Mouse (Mus musculus) intestine, embryonic 14.5 days (tissue): ENCODE results near the gene Trpv1. TPM values are rescaled to one million over a fixed set of nuclear protein-coding genes. Genes with fewer than 3 reads are reported as not detected.

Experiments
- ATAC-seq: fragments of 200-750 bp; cut with Nextera tagmentation; replicated peaks from 2 replicates; pipeline ENCODE4 v1.8.0; 2017; ENCODE audit warnings: low read depth, moderate number of reproducible peaks, moderate TSS enrichment, moderate library complexity; ENCODE audit not compliant: low FRiP score, low TSS enrichment
- DNase-seq: peaks from one replicate; pipeline ENCODE4 v3.0.0-alpha.2; 2018; ENCODE audit warnings: low spot score
- H3K27ac ChIP-seq: fragments of 300-500 bp; sonication (generic); 2 replicates; pipeline ENCODE4 v1.5.1; 2014; ENCODE audit warnings: low read depth, mild to moderate bottlenecking, control low read depth
- H3K27me3 ChIP-seq: fragments of 300-500 bp; sonication (generic); replicated peaks from 2 replicates; pipeline ENCODE4 v1.6.1; 2014; ENCODE audit warnings: low read length, control low read depth; ENCODE audit not compliant: control insufficient read depth, insufficient read depth
- H3K36me3 ChIP-seq: fragments of 300-500 bp; sonication (generic); 2 replicates; pipeline ENCODE4 v1.6.1; 2014; ENCODE audit warnings: low read length, control low read depth; ENCODE audit not compliant: control insufficient read depth, insufficient read depth
- H3K4me1 ChIP-seq: fragments of 300-500 bp; sonication (generic); replicated peaks from 2 replicates; pipeline ENCODE4 v1.6.1; 2014; ENCODE audit warnings: low read length, control low read depth, mixed read lengths; ENCODE audit not compliant: control insufficient read depth, insufficient read depth
- H3K4me2 ChIP-seq: fragments of 300-500 bp; sonication (generic); 2 replicates; pipeline ENCODE4 v1.6.1; 2014; ENCODE audit warnings: low read length
- H3K4me3 ChIP-seq: fragments of 300-500 bp; sonication (generic); 2 replicates; pipeline ENCODE4 v1.5.1; 2014; ENCODE audit warnings: low read depth, low read length, control low read depth, mixed read lengths
- H3K9ac ChIP-seq: fragments of 300-500 bp; sonication (generic); 2 replicates; pipeline ENCODE4 v1.6.1; 2014; ENCODE audit warnings: mild to moderate bottlenecking, low read length
- H3K9me3 ChIP-seq: fragments of 300-500 bp; sonication (generic); 2 replicates; pipeline ENCODE4 v1.6.1; 2016; ENCODE audit warnings: low read length, control low read depth; ENCODE audit not compliant: control insufficient read depth
- WGBS: fragments of 180-500 bp; shearing (Covaris S2); extraction: QIAGEN DNeasy Blood & Tissue Kit; methylation state at CpG from one replicate; pipeline ENCODE4 v1.1.7; 2014; 5-methylcytosine and 5-hydroxymethylcytosine counted together
- polyA plus RNA-seq: library from polyadenylated mRNA; unstranded; fragments of >200 nt; fragmentation: Nextera tagmentation; extraction: Ambion mirVana; gene quantifications from 2 replicates; pipeline ENCODE4 v1.2.1, GENCODE M21; 2014

Trpv1 gene
- polyA plus RNA-seq, 1 experiment from 2014 or later = 0.07 TPM

DNA sequence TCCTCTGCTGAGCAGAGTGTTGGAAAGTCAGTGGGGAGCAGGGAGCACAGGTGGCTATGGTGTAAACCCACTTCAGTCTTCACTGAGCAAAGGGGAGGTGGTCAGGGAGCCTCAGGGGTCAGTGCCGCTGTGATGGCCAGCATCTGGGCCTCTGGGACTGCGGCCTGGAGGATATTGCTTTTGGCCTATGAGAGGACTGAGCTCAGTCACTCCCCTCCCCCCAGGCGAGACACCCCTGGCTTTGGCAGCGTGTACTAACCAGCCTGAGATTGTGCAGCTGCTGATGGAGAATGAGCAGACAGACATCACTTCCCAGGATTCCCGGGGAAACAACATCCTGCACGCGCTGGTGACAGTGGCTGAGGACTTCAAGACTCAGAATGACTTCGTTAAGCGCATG lies 49.3 kb downstream of the Trpv1 start:
- H3K36me3 ChIP-seq = no peaks in the 10 kb centered on the region
- H3K27me3 ChIP-seq = no peaks in the 10 kb centered on the region
- no peak overlapping the region for H3K4me2 ChIP-seq
- no peak overlapping the region for H3K9ac ChIP-seq
- no peak overlapping the region for H3K27ac ChIP-seq
- ATAC-seq = no peak
- DNase-seq = peak; percentile 63
- WGBS = 40% methylated on average over 9 of the region's 9 CpGs
- no peak overlapping the region for H3K4me3 ChIP-seq
- H3K4me1 ChIP-seq = peaks cover 14% of the 10 kb centered on the region
- no peaks in the 10 kb centered on the region for H3K9me3 ChIP-seq

DNA sequence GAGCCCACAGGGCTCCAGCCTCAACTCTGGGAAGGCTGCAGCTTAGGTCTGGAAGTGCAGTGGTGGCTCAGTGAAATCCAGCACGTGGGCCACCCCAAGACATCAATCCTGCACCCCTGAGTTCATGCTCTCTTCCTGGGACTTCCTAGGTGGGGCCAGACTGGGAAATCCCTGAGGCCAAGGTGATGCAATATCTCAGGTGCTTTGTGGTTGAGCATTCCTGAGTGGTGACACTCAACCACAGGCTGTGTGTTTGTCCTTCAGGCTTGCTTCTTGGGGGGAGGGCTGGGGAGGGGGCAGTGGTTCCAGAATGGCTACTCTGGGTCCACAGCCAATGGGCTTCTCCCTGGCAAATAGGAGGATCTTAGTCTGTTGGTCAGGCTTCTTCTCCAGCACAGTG lies 49.8 kb downstream of the Trpv1 start:
- H3K9ac ChIP-seq = no peak overlapping the region
- no peak overlapping the region for H3K4me2 ChIP-seq
- ATAC-seq (no peak), DNase-seq (no peak)
- H3K27ac ChIP-seq = no peak overlapping the region
- H3K4me3 ChIP-seq = no peak overlapping the region
- no peaks in the 10 kb centered on the region for H3K27me3 ChIP-seq
- peaks cover 14% of the 10 kb centered on the region for H3K4me1 ChIP-seq
- no peaks in the 10 kb centered on the region for H3K36me3 ChIP-seq
- 45% methylated on average over 1 of the region's 1 CpGs for WGBS
- H3K9me3 ChIP-seq = no peaks in the 10 kb centered on the region

DNA sequence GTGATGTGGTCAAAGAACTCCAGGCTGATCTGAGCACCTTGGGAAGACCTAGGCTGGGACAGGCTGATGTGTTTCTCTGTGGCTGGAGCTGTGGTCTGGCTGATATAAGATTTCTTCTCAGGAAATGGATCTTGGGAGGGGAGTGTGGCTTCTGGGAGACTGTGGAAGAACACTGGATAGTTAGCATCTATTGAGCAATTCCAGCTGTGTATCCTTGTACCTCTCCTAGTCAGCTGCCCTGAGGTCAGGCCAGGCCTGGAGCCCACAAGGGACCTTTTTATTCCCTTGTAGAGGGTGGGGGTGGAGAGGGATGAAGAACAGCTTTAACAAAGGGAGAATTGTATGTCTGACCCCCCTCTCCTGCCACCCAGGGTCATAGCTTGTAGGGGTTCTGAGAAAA lies 50.3 kb downstream of the Trpv1 start:
- Histone ChIP-seq H3K9ac (no peak overlapping the region), H3K9me3 (no peaks in the 10 kb centered on the region), H3K4me3 (no peak overlapping the region), H3K27me3 (no peaks in the 10 kb centered on the region), H3K27ac (no peak overlapping the region), H3K4me2 (no peak overlapping the region), H3K4me1 (peaks cover 14% of the 10 kb centered on the region), H3K36me3 (no peaks in the 10 kb centered on the region)
- no peak for ATAC-seq
- DNase-seq = no peak

DNA sequence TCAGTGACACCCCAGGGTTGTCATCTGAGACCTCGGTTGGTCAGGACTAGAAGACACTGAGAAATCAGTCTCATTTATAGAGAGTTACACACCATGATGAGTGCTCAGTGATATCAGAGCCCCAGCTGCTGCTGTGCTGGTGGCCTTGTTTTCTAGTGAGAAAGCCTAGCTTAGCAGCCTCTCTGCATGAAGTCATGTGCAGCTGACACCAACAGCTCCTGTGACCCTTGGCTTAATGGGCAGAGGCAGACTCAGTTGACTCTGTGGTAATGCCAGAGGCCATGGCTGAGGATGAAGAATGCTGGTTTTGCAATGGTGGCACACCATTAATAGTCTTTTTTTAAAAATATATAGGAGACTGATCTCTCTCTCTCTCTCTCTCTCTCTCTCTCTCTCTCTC lies 55.5 kb downstream of the Trpv1 start:
- H3K4me1 ChIP-seq = no peaks in the 10 kb centered on the region
- no peak overlapping the region for H3K9ac ChIP-seq
- H3K27ac ChIP-seq = no peak overlapping the region
- H3K4me2 ChIP-seq = no peak overlapping the region
- DNase-seq (no peak), ATAC-seq (no peak)
- no peaks in the 10 kb centered on the region for H3K27me3 ChIP-seq
- H3K36me3 ChIP-seq = no peaks in the 10 kb centered on the region
- 90% methylated on average over 1 of the region's 1 CpGs for WGBS
- no peak overlapping the region for H3K4me3 ChIP-seq
- H3K9me3 ChIP-seq = no peaks in the 10 kb centered on the region

DNA sequence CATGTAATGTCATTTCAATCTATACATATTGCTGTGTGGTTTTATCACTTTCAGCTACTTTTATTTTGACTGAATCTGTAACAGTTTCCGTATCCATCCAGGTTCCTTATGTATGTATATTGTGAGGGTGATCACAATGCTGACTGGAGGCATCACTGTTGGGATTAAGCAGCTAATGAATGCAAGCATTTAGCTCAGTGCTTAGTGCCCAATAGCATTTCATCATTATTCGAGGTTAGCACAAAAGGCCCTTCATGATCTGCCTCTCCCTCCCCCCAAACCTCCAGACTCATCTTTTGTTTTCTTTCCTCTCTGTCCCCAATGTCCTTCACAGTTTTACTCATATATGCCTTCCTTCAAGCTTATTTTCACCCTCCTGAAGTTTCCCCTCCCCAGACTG lies 69.0 kb downstream of the Trpv1 start:
- no peak overlapping the region for H3K9ac ChIP-seq
- no peaks in the 10 kb centered on the region for H3K36me3 ChIP-seq
- no peaks in the 10 kb centered on the region for H3K27me3 ChIP-seq
- H3K4me2 ChIP-seq = no peak overlapping the region
- no peak for DNase-seq
- H3K4me3 ChIP-seq = no peak overlapping the region
- H3K9me3 ChIP-seq = no peaks in the 10 kb centered on the region
- H3K4me1 ChIP-seq = no peaks in the 10 kb centered on the region
- 52% methylated on average over 2 of the region's 2 CpGs for WGBS
- no peak for ATAC-seq
- H3K27ac ChIP-seq = no peak overlapping the region

Other genes starting within 250 kb of the Trpv1 start
- gene P2rx1, start 235.2 kb upstream of the Trpv1 start, polyA plus RNA-seq = 1.7 and 10.1 TPM in 2 replicates
- 4.4 and 4.5 TPM in 2 replicates for gene Camkk1, start 215.3 kb upstream of the Trpv1 start, polyA plus RNA-seq
- gene Ncbp3, start 186.5 kb upstream of the Trpv1 start, polyA plus RNA-seq = 10.0 and 11.9 TPM in 2 replicates
- gene Itgae, start 143.7 kb upstream of the Trpv1 start, polyA plus RNA-seq = 0.23 and 0.28 TPM in 2 replicates
- gene Haspin, start 96.0 kb upstream of the Trpv1 start, polyA plus RNA-seq = 16.0 and 16.3 TPM in 2 replicates
- gene P2rx5, start 73.9 kb upstream of the Trpv1 start, polyA plus RNA-seq = 0.07 TPM in 1 of 2 replicates, not detected in the other
- gene Emc6, start 57.3 kb upstream of the Trpv1 start, polyA plus RNA-seq = 123 and 130 TPM in 2 replicates
- 233 and 258 TPM in 2 replicates for gene Tax1bp3, start 57.2 kb upstream of the Trpv1 start, polyA plus RNA-seq
- 15.6 and 17.0 TPM in 2 replicates for gene Ctns, start 35.2 kb upstream of the Trpv1 start, polyA plus RNA-seq
- 1.1 and 1.2 TPM in 2 replicates for gene Shpk, start 34.8 kb upstream of the Trpv1 start, polyA plus RNA-seq
- 0.08 and 0.15 TPM in 2 replicates for gene Trpv3, start 33.1 kb downstream of the Trpv1 start, polyA plus RNA-seq
- gene Aspa, start 95.3 kb downstream of the Trpv1 start, polyA plus RNA-seq = 0.38 TPM in 2 replicates
- not detected in 2 replicates for gene Gm49340, start 95.4 kb downstream of the Trpv1 start, polyA plus RNA-seq
- not detected in 2 replicates for gene Spata22, start 95.4 kb downstream of the Trpv1 start, polyA plus RNA-seq
- gene Olfr20, start 116.5 kb downstream of the Trpv1 start, polyA plus RNA-seq = not detected in 2 replicates
- not detected in 2 replicates for gene Olfr376, start 137.0 kb downstream of the Trpv1 start, polyA plus RNA-seq
- not detected in 2 replicates for gene Olfr1, start 165.3 kb downstream of the Trpv1 start, polyA plus RNA-seq
- not detected in 2 replicates for gene Olfr378, start 194.2 kb downstream of the Trpv1 start, polyA plus RNA-seq
- not detected in 2 replicates for gene Olfr380, start 223.2 kb downstream of the Trpv1 start, polyA plus RNA-seq